Mouse (Mus musculus) embryonic fibroblast, embryonic 13.5 days (primary cell): ENCODE results near the gene Cntnap4. TPM values are rescaled to one million over a fixed set of nuclear protein-coding genes. Genes with fewer than 3 reads are reported as not detected.
"Not testable (repeated sequence)": the region's sequence is repeated elsewhere in the genome, so short reads cannot be mapped to it uniquely, and the experiment has no call there.

Source experiments
- H3K27ac ChIP-seq: 2 replicates; pipeline ENCODE4 v1.5.1; 2012; ENCODE audit warnings: low read length, control low read depth, inconsistent platforms; ENCODE audit not compliant: insufficient read depth
- H3K4me1 ChIP-seq: 2 replicates; pipeline ENCODE4 v1.6.1; 2011; ENCODE audit warnings: low read length; ENCODE audit not compliant: control insufficient read depth, insufficient read depth
- H3K4me3 ChIP-seq: 2 replicates; pipeline ENCODE4 v1.5.1; 2011; ENCODE audit warnings: mild to moderate bottlenecking, control low read depth, low read length; ENCODE audit not compliant: insufficient read depth
- CTCF ChIP-seq: IDR thresholded peaks from 2 replicates; pipeline ENCODE4 v1.5.1; 2011; ENCODE audit warnings: mild to moderate bottlenecking, control low read depth, low read length, moderate library complexity, borderline replicate concordance; ENCODE audit not compliant: insufficient read depth
- POLR2A ChIP-seq: IDR thresholded peaks from 2 replicates; pipeline ENCODE4 v1.6.1; 2011; ENCODE audit warnings: low read depth, mild to moderate bottlenecking, control low read depth, low read length, moderate library complexity
- polyA plus RNA-seq: library from polyadenylated mRNA; stranded (reverse); fragments of >200 nt; gene quantifications from 2 replicates; pipeline ENCODE4 v1.2.4, GENCODE M21; 2011; ENCODE audit warnings: low read depth; ENCODE audit not compliant: missing spikeins, insufficient read length

Gene Cntnap4
- polyA plus RNA-seq, 1 experiment: not detected

- Histone ChIP-seq H3K4me1 (no peaks in the 10 kb centered on the region), H3K27ac (no peak overlapping the region)
- TF ChIP-seq POLR2A: no peak
- no peak for TF ChIP-seq CTCF
Measured at GRCm38 (mm10) chr8:112716982-112717381, 147.1 kb downstream of the Cntnap4 start.

GRCm38 (mm10) chr8:112724918-112725317 is 155.1 kb downstream of the Cntnap4 start:
- H3K27ac ChIP-seq: no peak overlapping the region
- no peak for TF ChIP-seq POLR2A
- no peak for TF ChIP-seq CTCF
- no peaks in the 10 kb centered on the region for H3K4me1 ChIP-seq
- no peak overlapping the region for H3K4me3 ChIP-seq

More at GRCm38 (mm10) chr8:112716982-112717381, 147.1 kb downstream of the Cntnap4 start:
- no peak overlapping the region for H3K4me3 ChIP-seq

- Histone ChIP-seq H3K4me3 (no peak overlapping the region), H3K4me1 (no peaks in the 10 kb centered on the region), H3K27ac (peak overlapping the region; percentile 76)
- TF ChIP-seq CTCF (no peak), POLR2A (no peak)
Measured at GRCm38 (mm10) chr8:112730583-112731432, 161.0 kb downstream of the Cntnap4 start.

- Histone ChIP-seq H3K27ac (no peak overlapping the region), H3K4me1 (no peaks in the 10 kb centered on the region), H3K4me3 (no peak overlapping the region)
- TF ChIP-seq CTCF: no peak
- no peak for TF ChIP-seq POLR2A
Measured at GRCm38 (mm10) chr8:112735575-112735974, 165.7 kb downstream of the Cntnap4 start.

- Histone ChIP-seq H3K4me1 (no peaks in the 10 kb centered on the region), H3K27ac (no peak overlapping the region), H3K4me3 (no peak overlapping the region)
- TF ChIP-seq POLR2A: no peak
- no peak for TF ChIP-seq CTCF
Measured at GRCm38 (mm10) chr8:112743331-112743730, 173.5 kb downstream of the Cntnap4 start.

- no peak for TF ChIP-seq POLR2A
- no peak for TF ChIP-seq CTCF
- H3K4me3 ChIP-seq: no peak overlapping the region
- no peak overlapping the region for H3K27ac ChIP-seq
- no peaks in the 10 kb centered on the region for H3K4me1 ChIP-seq
Measured at GRCm38 (mm10) chr8:112747296-112747695, 177.5 kb downstream of the Cntnap4 start.

GRCm38 (mm10) chr8:112755171-112755570 is 185.3 kb downstream of the Cntnap4 start:
- no peak overlapping the region for H3K27ac ChIP-seq
- no peaks in the 10 kb centered on the region for H3K4me1 ChIP-seq
- TF ChIP-seq CTCF: no peak
- TF ChIP-seq POLR2A: no peak
- H3K4me3 ChIP-seq: no peak overlapping the region

- H3K4me3 ChIP-seq: no peak overlapping the region
- no peak overlapping the region for H3K27ac ChIP-seq
- no peak for TF ChIP-seq POLR2A
- no peak for TF ChIP-seq CTCF
- no peaks in the 10 kb centered on the region for H3K4me1 ChIP-seq
Measured at GRCm38 (mm10) chr8:112803058-112803457, 233.2 kb downstream of the Cntnap4 start.

- TF ChIP-seq CTCF (no peak), POLR2A (no peak)
- H3K4me1 ChIP-seq: no peaks in the 10 kb centered on the region
- H3K4me3 ChIP-seq: no peak overlapping the region
- no peak overlapping the region for H3K27ac ChIP-seq
Measured at GRCm38 (mm10) chr8:112809382-112809781, 239.5 kb downstream of the Cntnap4 start.

GRCm38 (mm10) chr8:112841057-112841456 is 271.2 kb downstream of the Cntnap4 start:
- no peak overlapping the region for H3K27ac ChIP-seq
- H3K4me1 ChIP-seq: no peaks in the 10 kb centered on the region
- H3K4me3 ChIP-seq: no peak overlapping the region
- TF ChIP-seq POLR2A (no peak), CTCF (no peak)

- H3K4me3 ChIP-seq, H3K27ac ChIP-seq, H3K4me1 ChIP-seq: not testable (repeated sequence)
Measured at GRCm38 (mm10) chr8:112849541-112849940, 279.7 kb downstream of the Cntnap4 start.
